Comparison of ENCODE assay signal across 17 mouse cellular contexts in genomic region chr2:106665271-106665670, GRCm38 (mm10).
"Had no signal": no experiment of that assay in that cellular context is flagged by ENCODE, and none has a peak within 500 bp of the region (broad histone marks: within the 10 kb centered on the region; RNA-seq: fewer than 3 reads in every experiment).

No protein-coding gene starts in this region.

- H3K36me3 ChIP-seq: kidney, embryonic 15.5 days; liver, embryonic 13.5 days; midbrain, embryonic 13.5 days; neural tube, embryonic 12.5 days; neural tube, embryonic 15.5 days; stomach, embryonic 15.5 days had no signal

- H3K4me2 ChIP-seq: kidney, embryonic 15.5 days; liver, embryonic 13.5 days; midbrain, embryonic 13.5 days; neural tube, embryonic 12.5 days; neural tube, embryonic 15.5 days; stomach, embryonic 15.5 days had no signal

- H3K4me1 ChIP-seq: kidney, embryonic 15.5 days; liver, embryonic 13.5 days; midbrain, embryonic 13.5 days; neural tube, embryonic 12.5 days; neural tube, embryonic 15.5 days; stomach, embryonic 15.5 days had no signal

- H3K9ac ChIP-seq: kidney, embryonic 15.5 days; liver, embryonic 13.5 days; midbrain, embryonic 13.5 days; neural tube, embryonic 12.5 days; neural tube, embryonic 15.5 days; stomach, embryonic 15.5 days had no signal

- DNase-seq: kidney, postnatal 10 days; kidney, postnatal 36 days; layer of hippocampus, postnatal 36 days; liver, embryonic 13.5 days; lung, adult 2 months; lung, postnatal 14 days; lung, postnatal 4 days; right cerebral cortex, adult 18-20 months; right cerebral cortex, postnatal 14 days; right cerebral cortex, postnatal 4 days; thymus, postnatal 25 days had no signal

- H3K27me3 ChIP-seq: kidney, embryonic 15.5 days; liver, embryonic 13.5 days; midbrain, embryonic 13.5 days; neural tube, embryonic 12.5 days; neural tube, embryonic 15.5 days; stomach, embryonic 15.5 days had no signal

- ATAC-seq: midbrain, embryonic 13.5 days had no signal

- H3K4me3 ChIP-seq: kidney, embryonic 15.5 days; left cerebral cortex, adult 2 months; liver, embryonic 13.5 days; midbrain, embryonic 13.5 days; neural tube, embryonic 12.5 days; neural tube, embryonic 15.5 days; stomach, embryonic 15.5 days had no signal

- H3K27ac ChIP-seq: kidney, embryonic 15.5 days; left cerebral cortex, adult 2 months; liver, embryonic 13.5 days; midbrain, embryonic 13.5 days; neural tube, embryonic 12.5 days; neural tube, embryonic 15.5 days; stomach, embryonic 15.5 days had no signal

- H3K9me3 ChIP-seq: kidney, embryonic 15.5 days; liver, embryonic 13.5 days; midbrain, embryonic 13.5 days; neural tube, embryonic 12.5 days; neural tube, embryonic 15.5 days; stomach, embryonic 15.5 days had no signal
